Mouse (Mus musculus): ENCODE measurements around the gene Prkci. TPM values are rescaled to one million over a fixed set of nuclear protein-coding genes. Genes with fewer than 3 reads are reported as not detected.

Prkci gene
- polyA plus RNA-seq (2015; fragmentation: Nextera tagmentation; extraction: Ambion mirVana): 25.1 and 29.4 TPM in 2 replicates

GRCm38 (mm10) chr3:30995283-30995898 lies at the start of gene Prkci:
Gene Prkci (plus strand): TSS chr3:30995747.
- Histone ChIP-seq H3K4me1 (peaks cover 34% of the 10 kb centered on the region), H3K9ac (replicated peaks) (peak within 1 kb of the TSS; percentile 84), H3K9me3 (replicated peaks) (no peaks in the 10 kb centered on the region), H3K27ac (replicated peaks) (peak within 1 kb of the TSS; percentile 85), H3K27me3 (replicated peaks) (no peaks in the 10 kb centered on the region), H3K36me3 (no peaks in the 10 kb centered on the region), H3K4me2 (peak within 1 kb of the TSS; percentile 60), H3K4me3 (replicated peaks) (peak within 1 kb of the TSS; percentile 74)
- under 1% methylated on average over 48 of the region's 50 CpGs for WGBS
- peak; percentile 99 for ATAC-seq (ENCODE audit: low FRiP score)

- ATAC-seq (ENCODE audit: low FRiP score): no peak
- H3K4me1 ChIP-seq: no peaks in the 10 kb centered on the region
- WGBS: 85% methylated on average over 3 of the region's 3 CpGs
- H3K9ac ChIP-seq (replicated peaks): no peak overlapping the region
- no peak overlapping the region for H3K27ac ChIP-seq (replicated peaks)
- peaks cover 57% of the 10 kb centered on the region for H3K36me3 ChIP-seq
- no peak overlapping the region for H3K4me3 ChIP-seq (replicated peaks)
- no peaks in the 10 kb centered on the region for H3K9me3 ChIP-seq (replicated peaks)
- H3K27me3 ChIP-seq (replicated peaks): no peaks in the 10 kb centered on the region
- no peak overlapping the region for H3K4me2 ChIP-seq
These were observed 43.9 kb upstream of the Prkci start for GRCm38 (mm10) chr3:30951652-30952051.

DNA sequence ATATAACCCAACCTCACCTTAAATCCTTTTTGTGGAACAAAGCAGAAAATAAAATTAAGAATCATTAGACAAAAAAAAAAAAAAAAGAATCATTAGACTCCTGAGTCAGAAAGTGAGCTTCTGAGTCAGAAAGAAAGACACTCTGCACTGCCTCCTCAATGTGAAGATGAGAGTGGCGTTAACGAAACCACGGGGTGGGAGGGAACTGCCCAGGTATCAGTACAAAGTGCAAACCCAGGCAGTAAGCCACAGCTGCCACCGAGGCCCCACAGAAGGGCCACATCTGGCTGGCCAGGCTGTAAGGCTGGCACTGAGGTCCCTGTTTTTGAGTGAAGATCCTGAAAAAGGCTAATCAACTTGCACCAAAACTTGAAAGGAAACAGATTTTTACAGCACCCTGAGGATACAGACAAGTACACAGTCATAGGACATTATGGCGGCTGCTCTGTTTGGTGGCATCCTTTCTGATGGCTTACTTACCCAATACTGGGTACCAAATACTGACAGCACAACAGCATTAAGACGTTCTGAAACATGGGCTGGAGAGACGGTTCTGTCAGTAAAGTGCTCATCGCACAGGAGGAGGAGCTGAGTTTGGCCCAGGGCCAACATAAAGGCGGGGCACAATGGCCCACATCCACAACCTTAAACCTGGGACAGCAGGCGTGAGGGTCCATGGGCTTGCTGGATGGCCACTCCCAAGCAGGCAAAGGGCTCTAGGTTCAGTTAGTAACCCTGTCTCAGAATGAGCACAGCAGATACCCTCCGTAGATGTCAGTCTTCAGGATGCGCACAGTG lies 43.1 kb upstream of the Prkci start:
- Histone ChIP-seq H3K4me1 (no peaks in the 10 kb centered on the region), H3K27me3 (replicated peaks) (no peaks in the 10 kb centered on the region), H3K27ac (replicated peaks) (no peak overlapping the region), H3K4me2 (no peak overlapping the region), H3K9ac (replicated peaks) (no peak overlapping the region), H3K36me3 (peaks cover 56% of the 10 kb centered on the region), H3K4me3 (replicated peaks) (no peak overlapping the region), H3K9me3 (replicated peaks) (no peaks in the 10 kb centered on the region)
- 86% methylated on average over 12 of the region's 12 CpGs for WGBS
- no peak for ATAC-seq (ENCODE audit: low FRiP score)

GRCm38 (mm10) chr3:30956327-30956726 lies 39.2 kb upstream of the Prkci start:
- no peak overlapping the region for H3K4me3 ChIP-seq (replicated peaks)
- no peak for ATAC-seq (ENCODE audit: low FRiP score)
- no peak overlapping the region for H3K27ac ChIP-seq (replicated peaks)
- peaks cover 72% of the 10 kb centered on the region for H3K36me3 ChIP-seq
- no peak overlapping the region for H3K9ac ChIP-seq (replicated peaks)
- no peaks in the 10 kb centered on the region for H3K9me3 ChIP-seq (replicated peaks)
- no peak overlapping the region for H3K4me2 ChIP-seq
- WGBS: 95% methylated on average over 6 of the region's 6 CpGs
- no peaks in the 10 kb centered on the region for H3K4me1 ChIP-seq
- no peaks in the 10 kb centered on the region for H3K27me3 ChIP-seq (replicated peaks)

GRCm38 (mm10) chr3:30958709-30959108 lies 36.8 kb upstream of the Prkci start:
- H3K27me3 ChIP-seq (replicated peaks): no peaks in the 10 kb centered on the region
- H3K9me3 ChIP-seq (replicated peaks): no peaks in the 10 kb centered on the region
- no peak overlapping the region for H3K27ac ChIP-seq (replicated peaks)
- H3K4me2 ChIP-seq: no peak overlapping the region
- no peak for ATAC-seq (ENCODE audit: low FRiP score)
- WGBS: 94% methylated on average over 2 of the region's 2 CpGs
- no peak overlapping the region for H3K4me3 ChIP-seq (replicated peaks)
- peaks cover 79% of the 10 kb centered on the region for H3K36me3 ChIP-seq
- H3K9ac ChIP-seq (replicated peaks): no peak overlapping the region
- H3K4me1 ChIP-seq: no peaks in the 10 kb centered on the region

DNA sequence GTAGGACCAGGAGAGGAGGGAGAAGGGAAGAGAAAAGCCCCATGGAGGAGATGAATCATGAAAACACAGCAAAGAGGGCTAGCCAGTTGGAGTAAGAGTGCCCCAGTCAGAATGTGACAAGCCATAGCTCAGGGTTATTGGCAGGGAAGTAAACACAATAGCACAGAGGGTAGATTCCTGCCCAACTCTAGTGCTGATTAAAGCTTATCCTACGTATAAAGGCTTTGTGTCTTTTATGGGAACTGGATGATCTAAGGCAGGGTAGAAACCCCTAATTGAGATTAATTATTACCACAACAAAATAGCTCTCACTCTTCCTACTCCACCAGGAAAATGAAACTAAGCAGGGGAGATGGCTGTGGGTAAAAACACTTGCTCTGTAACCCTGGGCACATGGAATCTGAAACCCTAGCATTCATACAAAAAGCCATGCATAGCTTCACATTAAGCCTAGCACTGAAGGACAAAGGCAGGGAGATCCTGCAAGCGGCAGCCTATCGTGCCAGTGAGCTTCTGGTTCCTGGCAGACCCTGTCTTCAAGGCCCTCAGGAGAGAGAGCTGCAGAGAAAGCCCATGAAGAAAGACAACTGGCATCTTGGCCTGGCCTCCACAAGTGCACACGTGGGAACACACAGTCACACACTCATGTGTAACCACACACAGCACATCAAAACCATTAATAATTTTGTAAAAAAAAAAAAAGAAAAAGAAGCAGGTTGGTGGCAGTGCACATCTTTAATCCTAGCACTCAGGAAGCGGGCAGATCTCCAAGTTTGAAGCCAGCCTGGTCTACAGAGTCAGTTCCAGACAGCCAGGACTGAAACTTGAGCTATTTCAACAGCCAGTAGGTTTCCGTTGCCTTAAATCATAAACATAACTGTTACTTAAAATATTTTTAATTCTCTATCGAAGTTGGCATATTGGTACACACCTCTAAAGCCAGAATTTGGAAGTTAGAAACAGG lies 35.4 kb upstream of the Prkci start:
- Histone ChIP-seq H3K4me2 (no peak overlapping the region), H3K36me3 (peaks cover 81% of the 10 kb centered on the region), H3K4me3 (replicated peaks) (no peak overlapping the region), H3K9me3 (replicated peaks) (no peaks in the 10 kb centered on the region), H3K9ac (replicated peaks) (no peak overlapping the region), H3K27me3 (replicated peaks) (no peaks in the 10 kb centered on the region), H3K4me1 (no peaks in the 10 kb centered on the region), H3K27ac (replicated peaks) (no peak overlapping the region)
- WGBS: 76% methylated on average over 7 of the region's 7 CpGs
- no peak for ATAC-seq (ENCODE audit: low FRiP score)

GRCm38 (mm10) chr3:30963100-30963499 lies 32.4 kb upstream of the Prkci start:
- H3K27me3 ChIP-seq (replicated peaks): no peaks in the 10 kb centered on the region
- no peak overlapping the region for H3K4me2 ChIP-seq
- no peak overlapping the region for H3K9ac ChIP-seq (replicated peaks)
- peaks cover 12% of the 10 kb centered on the region for H3K4me1 ChIP-seq
- 94% methylated on average over 4 of the region's 4 CpGs for WGBS
- H3K36me3 ChIP-seq: peaks cover 68% of the 10 kb centered on the region
- no peak overlapping the region for H3K4me3 ChIP-seq (replicated peaks)
- no peak overlapping the region for H3K27ac ChIP-seq (replicated peaks)
- no peaks in the 10 kb centered on the region for H3K9me3 ChIP-seq (replicated peaks)
- ATAC-seq (ENCODE audit: low FRiP score): no peak

- no peak overlapping the region for H3K4me2 ChIP-seq
- peaks cover 15% of the 10 kb centered on the region for H3K4me1 ChIP-seq
- peaks cover 58% of the 10 kb centered on the region for H3K36me3 ChIP-seq
- H3K9ac ChIP-seq (replicated peaks): no peak overlapping the region
- no peak for ATAC-seq (ENCODE audit: low FRiP score)
- no peaks in the 10 kb centered on the region for H3K27me3 ChIP-seq (replicated peaks)
- WGBS: 74% methylated on average over 3 of the region's 3 CpGs
- H3K27ac ChIP-seq (replicated peaks): no peak overlapping the region
- H3K4me3 ChIP-seq (replicated peaks): no peak overlapping the region
- H3K9me3 ChIP-seq (replicated peaks): no peaks in the 10 kb centered on the region
These were observed 31.3 kb upstream of the Prkci start for GRCm38 (mm10) chr3:30964216-30964615.

GRCm38 (mm10) chr3:30965644-30966043 lies 29.9 kb upstream of the Prkci start:
- WGBS: 93% methylated on average over 13 of the region's 13 CpGs
- ATAC-seq (ENCODE audit: low FRiP score): no peak
- no peak overlapping the region for H3K9ac ChIP-seq (replicated peaks)
- no peaks in the 10 kb centered on the region for H3K27me3 ChIP-seq (replicated peaks)
- no peak overlapping the region for H3K27ac ChIP-seq (replicated peaks)
- no peak overlapping the region for H3K4me2 ChIP-seq
- no peaks in the 10 kb centered on the region for H3K9me3 ChIP-seq (replicated peaks)
- H3K4me1 ChIP-seq: peaks cover 15% of the 10 kb centered on the region
- no peak overlapping the region for H3K4me3 ChIP-seq (replicated peaks)
- H3K36me3 ChIP-seq: peaks cover 44% of the 10 kb centered on the region

DNA sequence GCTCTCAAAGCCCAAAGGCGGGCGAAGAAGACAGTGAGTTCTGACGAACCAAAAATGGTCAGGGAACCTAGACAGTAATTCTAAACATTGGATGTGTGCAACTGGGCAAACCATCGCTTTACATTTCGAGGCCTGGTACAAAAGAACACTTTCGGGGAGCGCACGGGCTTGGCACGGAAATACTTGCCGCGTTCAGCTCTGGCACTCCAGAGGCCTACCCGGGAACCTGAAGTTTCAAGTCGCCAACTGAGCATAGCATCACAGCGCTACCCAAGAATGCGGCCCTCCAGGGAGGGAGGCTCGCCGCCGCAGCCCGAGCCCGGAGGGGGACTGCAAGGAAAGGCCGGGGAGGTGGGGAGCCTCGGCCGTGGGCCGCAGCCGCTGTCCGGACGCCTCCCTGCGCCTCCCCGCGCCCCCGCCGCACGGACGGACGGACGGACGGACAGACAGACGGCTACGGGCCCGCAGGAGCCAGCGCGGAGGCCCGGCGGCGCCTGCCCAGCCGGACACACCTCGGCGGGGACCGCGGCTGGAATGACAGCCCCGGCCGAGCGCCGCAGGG lies 26.9 kb upstream of the Prkci start:
- Histone ChIP-seq H3K27me3 (replicated peaks) (no peaks in the 10 kb centered on the region), H3K27ac (replicated peaks) (peak overlapping the region; percentile 92), H3K36me3 (peaks cover 22% of the 10 kb centered on the region), H3K4me1 (peaks cover 15% of the 10 kb centered on the region), H3K9ac (replicated peaks) (peak overlapping the region; percentile 93), H3K9me3 (replicated peaks) (no peaks in the 10 kb centered on the region), H3K4me2 (peak overlapping the region; percentile 71), H3K4me3 (replicated peaks) (peak overlapping the region; percentile 91)
- peak; percentile 80 for ATAC-seq (ENCODE audit: low FRiP score)
- under 1% methylated on average over 54 of the region's 54 CpGs for WGBS

DNA sequence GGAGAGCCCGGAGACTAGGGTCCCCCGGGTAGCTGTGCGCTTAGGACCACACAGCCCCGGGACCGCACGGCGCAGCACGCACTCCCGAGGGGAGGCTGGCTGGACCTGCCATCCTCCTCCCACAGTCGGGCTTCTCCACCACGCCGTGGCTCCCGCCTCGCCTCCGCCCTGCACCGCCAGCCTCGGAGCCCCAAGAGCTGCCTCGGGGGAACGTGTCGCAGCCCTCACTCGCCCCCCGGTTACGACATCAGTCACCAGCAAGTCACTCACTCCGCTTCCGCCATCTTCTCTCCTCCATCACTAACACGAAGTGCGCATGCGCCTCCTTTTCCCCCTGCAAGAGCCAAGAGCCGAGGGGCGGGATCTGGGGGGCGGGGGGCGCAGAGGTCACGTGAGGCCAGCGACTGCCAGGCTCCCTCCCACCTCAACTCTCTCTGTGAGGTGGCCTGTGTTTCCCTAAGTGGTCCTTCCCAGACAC lies 26.4 kb upstream of the Prkci start, which contains the start of gene Phc3:
TSS of gene Phc3 (minus strand) at position 312 of the 478 bp plus-strand sequence.
- peak within 1 kb of the TSS; percentile 92 for H3K27ac ChIP-seq (replicated peaks)
- no peaks in the 10 kb centered on the region for H3K27me3 ChIP-seq (replicated peaks)
- H3K36me3 ChIP-seq: peaks cover 16% of the 10 kb centered on the region
- H3K9ac ChIP-seq (replicated peaks): peak within 1 kb of the TSS; percentile 93
- under 1% methylated on average over 31 of the region's 34 CpGs for WGBS
- H3K4me3 ChIP-seq (replicated peaks): peak within 1 kb of the TSS; percentile 91
- no peaks in the 10 kb centered on the region for H3K9me3 ChIP-seq (replicated peaks)
- H3K4me2 ChIP-seq: peak within 1 kb of the TSS; percentile 71
- peaks cover 15% of the 10 kb centered on the region for H3K4me1 ChIP-seq
- peak; percentile 93 for ATAC-seq (ENCODE audit: low FRiP score)
